Mouse (Mus musculus) liver, postnatal 0 days (tissue): ENCODE measurements around the gene P2rx6.

Experiments
- CTCF ChIP-seq: sonication (generic); IDR thresholded peaks from 2 replicates; pipeline ENCODE4 v1.5.1; 2016; ENCODE audit warnings: antibody characterized with exemption, low read depth
- EP300 ChIP-seq: IDR thresholded peaks from 2 replicates; pipeline ENCODE4 v1.6.1; 2016; ENCODE audit warnings: antibody characterized with exemption, low read depth, mild to moderate bottlenecking

GRCm38 (mm10) chr16:17525524-17525923 is 36.2 kb upstream of the P2rx6 start:
- no peak for TF ChIP-seq EP300
- no peak for TF ChIP-seq CTCF
